Comparison of ENCODE assay signal across 24 mouse cellular contexts in genomic region chr4:88015765-88016164, GRCm38 (mm10). TPM values are rescaled to one million over a fixed set of nuclear protein-coding genes. Genes with fewer than 3 reads are reported as not detected.
DNase-seq lines count a peak whose midpoint lies in the region; ATAC-seq and TF ChIP-seq lines count a peak whose summit lies in the region.
"Had no signal": no experiment of that assay in that cellular context is flagged by ENCODE, and none has a peak within 500 bp of the region (broad histone marks: within the 10 kb centered on the region; RNA-seq: fewer than 3 reads in every experiment).

No protein-coding gene starts in this region.

- no peak overlapping the region for H3K9ac ChIP-seq in intestine, postnatal 0 days (ENCODE audit: low read depth, low read length)
- no peak overlapping the region for H3K9ac ChIP-seq in intestine, embryonic 15.5 days
- H3K9ac ChIP-seq: embryonic facial prominence, embryonic 15.5 days; heart, embryonic 15.5 days; hindbrain, embryonic 14.5 days; kidney, embryonic 15.5 days; limb, embryonic 12.5 days; liver, postnatal 0 days had no signal

- no peak overlapping the region for H3K4me3 ChIP-seq in heart, embryonic 10.5 days
- no peak overlapping the region for H3K4me3 ChIP-seq in intestine, postnatal 0 days (ENCODE audit: low read depth, low read length)
- H3K4me3 ChIP-seq in intestine, embryonic 15.5 days (replicated peaks) = no peak overlapping the region
- H3K4me3 ChIP-seq: embryonic facial prominence, embryonic 15.5 days; heart, embryonic 15.5 days; kidney, embryonic 15.5 days; limb, embryonic 12.5 days had no signal

- H3K36me3 ChIP-seq in heart, embryonic 10.5 days = peaks cover 6% of the 10 kb centered on the region; the same call in 1 of the 2 replicates
- no peaks in the 10 kb centered on the region for H3K36me3 ChIP-seq in intestine, postnatal 0 days (ENCODE audit: control insufficient read depth, insufficient read depth)
- H3K36me3 ChIP-seq in intestine, embryonic 15.5 days = no peaks in the 10 kb centered on the region
- H3K36me3 ChIP-seq: embryonic facial prominence, embryonic 15.5 days; heart, embryonic 15.5 days had no signal

- H3K27ac ChIP-seq in heart, embryonic 10.5 days = peak overlapping the region; percentile 6; the same call in 1 of the 2 replicates
- H3K27ac ChIP-seq in intestine, postnatal 0 days (ENCODE audit: low read depth, low read length) = no peak overlapping the region
- H3K27ac ChIP-seq in intestine, embryonic 15.5 days = no peak overlapping the region
- H3K27ac ChIP-seq: embryonic facial prominence, embryonic 15.5 days; hindbrain, embryonic 14.5 days; kidney, embryonic 15.5 days; limb, embryonic 12.5 days; macrophage had no signal

- no peak for ATAC-seq in intestine, postnatal 0 days
- ATAC-seq in intestine, embryonic 15.5 days = no peak
- ATAC-seq in inflammation-experienced regulatory T-cells, adult 6 months = peak; percentile 59
- ATAC-seq: forebrain, embryonic 16.5 days; liver, postnatal 0 days; lung, postnatal 0 days had no signal

- DNase-seq in heart, embryonic 10.5 days (ENCODE audit: low spot score) = no peak
- DNase-seq in heart, postnatal 36 days = no peak
- no peak for DNase-seq in kidney, adult 8-10 months
- no peak for DNase-seq in cerebellum, postnatal 14 days
- DNase-seq: adrenal gland, postnatal 25 days; cerebellum, adult 8-10 months; gastrocnemius, postnatal 14 days; kidney, postnatal 36 days; liver, postnatal 0 days; thymus, adult 18-20 months; thymus, postnatal 4 days had no signal

- no peaks in the 10 kb centered on the region for H3K9me3 ChIP-seq in heart, embryonic 10.5 days
- H3K9me3 ChIP-seq in intestine, postnatal 0 days (ENCODE audit: control insufficient read depth) = no peaks in the 10 kb centered on the region
- H3K9me3 ChIP-seq in intestine, embryonic 15.5 days = no peaks in the 10 kb centered on the region
- H3K9me3 ChIP-seq: embryonic facial prominence, embryonic 15.5 days; heart, embryonic 15.5 days; kidney, embryonic 15.5 days; limb, embryonic 12.5 days had no signal

- intact Hi-C loops in heart, postnatal 36 days (cut with DNase I) = no loop called here

- H3K27me3 ChIP-seq in heart, embryonic 10.5 days (ENCODE audit: insufficient read depth, poor library complexity, severe bottlenecking) = no peaks in the 10 kb centered on the region
- no peaks in the 10 kb centered on the region for H3K27me3 ChIP-seq in intestine, postnatal 0 days (replicated peaks; ENCODE audit: control insufficient read depth, insufficient read depth, low read length)
- no peaks in the 10 kb centered on the region for H3K27me3 ChIP-seq in intestine, embryonic 15.5 days (replicated peaks)
- H3K27me3 ChIP-seq: embryonic facial prominence, embryonic 15.5 days; heart, embryonic 15.5 days; kidney, embryonic 15.5 days; limb, embryonic 12.5 days had no signal

- H3K4me1 ChIP-seq in heart, embryonic 10.5 days = peaks cover 46% of the 10 kb centered on the region
- 0 out of 2 replicates have a peak, but pooled peaks cover 4% of the 10 kb centered on the region for H3K4me1 ChIP-seq in intestine, postnatal 0 days (replicated peaks; ENCODE audit: control insufficient read depth, insufficient read depth, low read length)
- H3K4me1 ChIP-seq in intestine, embryonic 15.5 days (replicated peaks) = peaks cover 21% of the 10 kb centered on the region

- 70% methylated on average over 5 of the region's 5 CpGs for WGBS in heart, embryonic 10.5 days
- 29% methylated on average over 5 of the region's 5 CpGs for WGBS in intestine, postnatal 0 days
- 46% methylated on average over 5 of the region's 5 CpGs for WGBS in intestine, embryonic 15.5 days

- no peak for TF ChIP-seq CTCF in intestine, postnatal 0 days (IDR thresholded peaks at IDR 0.05; ENCODE audit: low read depth)

- peak overlapping the region; percentile 25; the same call in 1 of the 2 replicates for H3K4me2 ChIP-seq in intestine, postnatal 0 days (replicated peaks; ENCODE audit: low read depth)
- H3K4me2 ChIP-seq in intestine, embryonic 15.5 days (replicated peaks) = no peak overlapping the region
- H3K4me2 ChIP-seq: embryonic facial prominence, embryonic 15.5 days; hindbrain, embryonic 14.5 days; kidney, embryonic 15.5 days; limb, embryonic 12.5 days; liver, embryonic 11.5 days; midbrain, embryonic 11.5 days had no signal

RNA-seq across cellular contexts. Expression of gene Mllt3, which starts 17.4 kb away (rescaled TPM):
- polyA plus RNA-seq in heart, embryonic 10.5 days (2016; fragmentation: Nextera tagmentation; extraction: Ambion mirVana) = 56.3 and 68.9 TPM in 2 replicates
- total RNA-seq in heart, postnatal 36 days (2021) = 10 to 100 TPM; 10.5 to 14.9 TPM
- polyA plus RNA-seq in intestine, postnatal 0 days (2015; fragmentation: Nextera tagmentation; extraction: Ambion mirVana) = 17.5 and 20.0 TPM in 2 replicates
- polyA plus RNA-seq in intestine, embryonic 15.5 days (2015; fragmentation: Nextera tagmentation; extraction: Ambion mirVana) = 35.6 and 38.4 TPM in 2 replicates
- 100 to 1,000 TPM in 2 of 3 experiments, 10 to 100 TPM in 1; 91.7 to 126 (median 120) TPM for polyA plus RNA-seq in inflammation-experienced regulatory T-cells, adult 6 months (2017; shearing (Covaris generic))
